Mouse (Mus musculus): Measurements from ENCODE around the gene Zscan10. TPM values are rescaled to one million over a fixed set of nuclear protein-coding genes. Genes with fewer than 3 reads are reported as not detected.
"Not testable (repeated sequence)": the region's sequence is repeated elsewhere in the genome, so short reads cannot be mapped to it uniquely, and the experiment has no call there.

The Zscan10 gene
- total RNA-seq, 2 experiments from 2014 or later = not detected

GRCm38 (mm10) chr17:23568370-23568769 is 32.3 kb upstream of the Zscan10 start:
- H3K27ac ChIP-seq = no peak overlapping the region
- TF ChIP-seq CTCF (conservative IDR thresholded peaks at IDR 0.05) = no peak
- H3K4me3 ChIP-seq = no peak overlapping the region
- DNase-seq (ENCODE audit: low spot score in 2 of 2) = no peak

- no peak overlapping the region for H3K27ac ChIP-seq
- peak; percentile 75 for TF ChIP-seq CTCF (conservative IDR thresholded peaks at IDR 0.05)
- no peak for DNase-seq (ENCODE audit: low spot score in 2 of 2)
- no peak overlapping the region for H3K4me3 ChIP-seq
Measured at GRCm38 (mm10) chr17:23570017-23570416, 30.6 kb upstream of the Zscan10 start.

- TF ChIP-seq CTCF (conservative IDR thresholded peaks at IDR 0.05) = peak; percentile 65
- no peak overlapping the region for H3K4me3 ChIP-seq
- no peak overlapping the region for H3K27ac ChIP-seq
- no peak for DNase-seq (ENCODE audit: low spot score in 2 of 2)
Measured at GRCm38 (mm10) chr17:23571084-23571483, 29.6 kb upstream of the Zscan10 start.

GRCm38 (mm10) chr17:23572059-23572458 is 28.6 kb upstream of the Zscan10 start:
- H3K4me3 ChIP-seq = no peak overlapping the region
- DNase-seq (ENCODE audit: low spot score in 2 of 2) = no peak
- TF ChIP-seq CTCF (conservative IDR thresholded peaks at IDR 0.05) = peak; percentile 59
- H3K27ac ChIP-seq = no peak overlapping the region

GRCm38 (mm10) chr17:23574130-23574529 is 26.5 kb upstream of the Zscan10 start:
- no peak overlapping the region for H3K27ac ChIP-seq
- TF ChIP-seq CTCF (conservative IDR thresholded peaks at IDR 0.05) = no peak
- no peak overlapping the region for H3K4me3 ChIP-seq
- DNase-seq (ENCODE audit: low spot score in 2 of 2) = no peak

- no peak overlapping the region for H3K4me3 ChIP-seq
- no peak for TF ChIP-seq CTCF (conservative IDR thresholded peaks at IDR 0.05)
- H3K27ac ChIP-seq = no peak overlapping the region
Measured at GRCm38 (mm10) chr17:23575951-23576552, 24.6 kb upstream of the Zscan10 start.

GRCm38 (mm10) chr17:23584786-23585185 is 15.9 kb upstream of the Zscan10 start:
- no peak for DNase-seq (ENCODE audit: low spot score in 2 of 2)
- no peak for TF ChIP-seq CTCF (conservative IDR thresholded peaks at IDR 0.05)
- Histone ChIP-seq H3K27ac (no peak overlapping the region), H3K4me3 (no peak overlapping the region; the same call in 1 of the 2 replicates)

More at GRCm38 (mm10) chr17:23575951-23576552, 24.6 kb upstream of the Zscan10 start:
- no peak for DNase-seq (ENCODE audit: low spot score in 2 of 2)

- Histone ChIP-seq H3K27ac (peak overlapping the region; percentile 73), H3K4me3 (peak overlapping the region; percentile 66)
- DNase-seq (ENCODE audit: low spot score in 2 of 2) = peak; percentile 81 to 82
- no peak for TF ChIP-seq CTCF (conservative IDR thresholded peaks at IDR 0.05)
Measured at GRCm38 (mm10) chr17:23585721-23586491, 14.8 kb upstream of the Zscan10 start.

GRCm38 (mm10) chr17:23587253-23587652 is 13.4 kb upstream of the Zscan10 start:
- no peak overlapping the region for H3K27ac ChIP-seq
- TF ChIP-seq CTCF (conservative IDR thresholded peaks at IDR 0.05) = no peak
- no peak for DNase-seq (ENCODE audit: low spot score in 2 of 2)
- no peak overlapping the region for H3K4me3 ChIP-seq

- Histone ChIP-seq H3K4me3 (peak overlapping the region; percentile 66), H3K27ac (peak overlapping the region; percentile 91)
- no peak for TF ChIP-seq CTCF (conservative IDR thresholded peaks at IDR 0.05)
- DNase-seq (ENCODE audit: low spot score in 2 of 2) = peak; percentile 94 to 95
Measured at GRCm38 (mm10) chr17:23592208-23592925, 8.3 kb upstream of the Zscan10 start.

GRCm38 (mm10) chr17:23592926-23593300 is 7.7 kb upstream of the Zscan10 start:
- Histone ChIP-seq H3K27ac (peak overlapping the region; percentile 91), H3K4me3 (peak overlapping the region; percentile 66)
- no peak for DNase-seq (ENCODE audit: low spot score in 2 of 2)
- TF ChIP-seq CTCF (conservative IDR thresholded peaks at IDR 0.05) = no peak

GRCm38 (mm10) chr17:23595139-23595538 is 5.5 kb upstream of the Zscan10 start:
- not testable (repeated sequence) for H3K4me3 ChIP-seq; DNase-seq (ENCODE audit: low spot score in 2 of 2); H3K27ac ChIP-seq

Measured in layer of hippocampus, adult 2 months (tissue).